8 mouse cellular contexts compared by ENCODE assay signal in the genomic region with DNA sequence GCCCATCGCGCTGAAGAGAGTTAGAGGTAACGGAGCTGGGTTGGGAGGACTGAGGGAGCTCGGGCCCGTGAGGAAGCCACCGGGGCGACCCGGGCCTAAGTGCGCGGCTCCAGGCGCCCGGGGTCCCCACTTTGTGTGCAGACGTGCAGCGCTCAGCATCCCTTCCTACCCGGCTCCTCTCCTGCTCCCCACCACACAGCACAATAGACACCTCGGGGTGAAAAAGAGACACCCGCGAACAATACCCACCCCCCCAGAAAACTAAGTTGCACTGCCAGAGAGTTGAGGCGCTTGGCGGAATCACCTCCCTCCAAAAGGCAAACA. TPM values are rescaled to one million over a fixed set of nuclear protein-coding genes. Genes with fewer than 3 reads are reported as not detected.
DNase-seq lines count a peak whose midpoint lies in the region; ATAC-seq and TF ChIP-seq lines count a peak whose summit lies in the region.

No protein-coding gene starts in this region.

- peak overlapping the region; percentile 61 to 85 for H3K4me3 ChIP-seq in heart, embryonic 14.5 days (ENCODE audit: control insufficient read depth in 1 of 2, insufficient read depth in 1 of 2, low read depth in 1 of 2, low read length in 2 of 2)
- H3K4me3 ChIP-seq in E14TG2a.4 (replicated peaks; ENCODE audit: low read length), result peak overlapping the region; percentile 85
- peak overlapping the region; percentile 78 for H3K4me3 ChIP-seq in forebrain, embryonic 15.5 days
- H3K4me3 ChIP-seq in liver, embryonic 14.5 days (ENCODE audit: insufficient read depth in 1 of 2, low read depth in 2 of 2, low read length in 2 of 2), result peak overlapping the region; percentile 38 to 49

- H3K4me1 ChIP-seq in heart, embryonic 14.5 days (ENCODE audit: control insufficient read depth in 2 of 2, insufficient read depth in 2 of 2, low read length in 2 of 2), result peaks cover 4 to 8% of the 10 kb centered on the region in 2 experiments; a peak in 3 of 4 replicates
- H3K4me1 ChIP-seq in E14TG2a.4 (replicated peaks; ENCODE audit: low read depth, low read length), result peaks cover 22% of the 10 kb centered on the region
- peaks cover 27% of the 10 kb centered on the region for H3K4me1 ChIP-seq in forebrain, embryonic 15.5 days
- H3K4me1 ChIP-seq in liver, embryonic 14.5 days (replicated peaks; ENCODE audit: control insufficient read depth in 2 of 2, insufficient read depth in 2 of 2, low read length in 1 of 2), result no peaks in the 10 kb centered on the region

- DNase-seq in heart, adult 8-10 months (ENCODE audit: low spot score), result no peak
- no peak for DNase-seq in liver, embryonic 14.5 days (ENCODE audit: low read depth in 3 of 3, low spot score in 3 of 3)
- DNase-seq in left cerebral cortex, adult 9 months (ENCODE audit: low spot score in 2 of 2), result no peak
- no peak for DNase-seq in embryo, embryonic 11 days
- no peak for DNase-seq in ovary, postnatal 14 days (ENCODE audit: low spot score)

- TF ChIP-seq EP300 in liver, embryonic 14.5 days (IDR thresholded peaks at IDR 0.05; ENCODE audit: low read depth), result no peak

- H3K9ac ChIP-seq in heart, embryonic 14.5 days (ENCODE audit: low read length), result peak overlapping the region; percentile 90
- peak overlapping the region; percentile 93 for H3K9ac ChIP-seq in forebrain, embryonic 15.5 days (replicated peaks)
- no peak overlapping the region for H3K9ac ChIP-seq in liver, embryonic 14.5 days (replicated peaks)

- peaks cover 11% of the 10 kb centered on the region for H3K27me3 ChIP-seq in heart, embryonic 14.5 days (ENCODE audit: control insufficient read depth, insufficient read depth, low read length)
- peaks cover 60% of the 10 kb centered on the region for H3K27me3 ChIP-seq in E14TG2a.4 (ENCODE audit: insufficient read depth, low read length)
- H3K27me3 ChIP-seq in forebrain, embryonic 15.5 days, result no peaks in the 10 kb centered on the region
- peaks cover 41% of the 10 kb centered on the region for H3K27me3 ChIP-seq in liver, embryonic 14.5 days (ENCODE audit: control insufficient read depth, insufficient read depth, low read length)

- 0 out of 2 replicates have a peak, but pooled peaks cover 5% of the 10 kb centered on the region for H3K36me3 ChIP-seq in heart, embryonic 14.5 days (ENCODE audit: control insufficient read depth, insufficient read depth, low read length)
- no peaks in the 10 kb centered on the region for H3K36me3 ChIP-seq in E14TG2a.4 (ENCODE audit: insufficient read depth, low read length)
- H3K36me3 ChIP-seq in forebrain, embryonic 15.5 days, result no peaks in the 10 kb centered on the region
- no peaks in the 10 kb centered on the region for H3K36me3 ChIP-seq in liver, embryonic 14.5 days (replicated peaks; ENCODE audit: control insufficient read depth, insufficient read depth, low read depth)

- H3K9me3 ChIP-seq in heart, embryonic 14.5 days (ENCODE audit: control insufficient read depth, low read length), result no peaks in the 10 kb centered on the region
- peaks cover 6% of the 10 kb centered on the region for H3K9me3 ChIP-seq in E14TG2a.4 (ENCODE audit: low read length)
- H3K9me3 ChIP-seq in forebrain, embryonic 15.5 days, result no peaks in the 10 kb centered on the region
- H3K9me3 ChIP-seq in liver, embryonic 14.5 days (ENCODE audit: control insufficient read depth, low read length), result no peaks in the 10 kb centered on the region

- peak overlapping the region; percentile 97 for H3K4me2 ChIP-seq in heart, embryonic 14.5 days (ENCODE audit: low read length)
- H3K4me2 ChIP-seq in forebrain, embryonic 15.5 days (replicated peaks), result peak overlapping the region; percentile 92
- peak overlapping the region; percentile 54 for H3K4me2 ChIP-seq in liver, embryonic 14.5 days (ENCODE audit: low read depth)

- 4% methylated on average over 20 of the region's 20 CpGs for WGBS in heart, embryonic 14.5 days
- WGBS in forebrain, embryonic 15.5 days, result under 1% methylated on average over 20 of the region's 20 CpGs
- WGBS in liver, embryonic 14.5 days (ENCODE audit: insufficient replicate concordance), result 3% methylated on average over 20 of the region's 20 CpGs

- TF ChIP-seq CTCF in E14TG2a.4 (conservative IDR thresholded peaks at IDR 0.05; ENCODE audit: low read length), result no peak
- no peak for TF ChIP-seq CTCF in liver, embryonic 14.5 days (IDR thresholded peaks at IDR 0.05; ENCODE audit: low read depth)

- H3K27ac ChIP-seq in heart, embryonic 14.5 days (replicated peaks in 1 of 2; ENCODE audit: control insufficient read depth in 1 of 2, insufficient read depth in 1 of 2, low read depth in 2 of 2, low read length in 2 of 2), result no peak overlapping the region
- H3K27ac ChIP-seq in forebrain, embryonic 15.5 days (replicated peaks), result peak overlapping the region; percentile 90
- H3K27ac ChIP-seq in liver, embryonic 14.5 days, result no peak overlapping the region

- peak; percentile 38; the same call in 1 of the 2 replicates for ATAC-seq in heart, embryonic 14.5 days (ENCODE audit: insufficient number of reproducible peaks, insufficient read depth, low FRiP score, low read depth)
- peak; percentile 79 for ATAC-seq in forebrain, embryonic 15.5 days (replicated peaks)
- no peak for ATAC-seq in liver, embryonic 14.5 days (ENCODE audit: insufficient read depth)

RNA-seq across cellular contexts. Expression of a gene that starts 0.5 kb away (rescaled TPM):
- polyA plus RNA-seq in heart, embryonic 14.5 days (2014; fragmentation: Nextera tagmentation; extraction: Ambion mirVana), result 2.9 and 3.2 TPM in 2 replicates
- total RNA-seq in heart, adult 8-10 months (2022), result 10 to 100 TPM; 12.9 to 16.4 (median 14.2) TPM
- polyA plus RNA-seq in forebrain, embryonic 15.5 days (2015; fragmentation: Nextera tagmentation; extraction: Ambion mirVana), result 14.8 and 15.4 TPM in 2 replicates
- 0.09 TPM in 2 replicates for polyA plus RNA-seq in liver, embryonic 14.5 days (2012; rRNA removed)
- 0.04 and 0.06 TPM in 2 replicates for polyA plus RNA-seq in liver, embryonic 14.5 days (2014; fragmentation: Nextera tagmentation; extraction: Ambion mirVana)

RNA-seq across cellular contexts. Expression of a gene that starts 32.7 kb away (rescaled TPM):
- polyA plus RNA-seq in heart, embryonic 14.5 days (2014; fragmentation: Nextera tagmentation; extraction: Ambion mirVana), result 0.74 and 0.78 TPM in 2 replicates
- total RNA-seq in heart, adult 8-10 months (2022), result under 1 TPM; 0.41 to 0.72 (median 0.56) TPM
- 2.3 and 2.4 TPM in 2 replicates for polyA plus RNA-seq in forebrain, embryonic 15.5 days (2015; fragmentation: Nextera tagmentation; extraction: Ambion mirVana)
- 0.04 and 0.15 TPM in 2 replicates for polyA plus RNA-seq in liver, embryonic 14.5 days (2012; rRNA removed)
- polyA plus RNA-seq in liver, embryonic 14.5 days (2014; fragmentation: Nextera tagmentation; extraction: Ambion mirVana), result 0.11 and 0.13 TPM in 2 replicates

RNA-seq across cellular contexts. Expression of a gene that starts 32.8 kb away (rescaled TPM):
- polyA plus RNA-seq in heart, embryonic 14.5 days (2014; fragmentation: Nextera tagmentation; extraction: Ambion mirVana), result not detected in 2 replicates
- not detected for total RNA-seq in heart, adult 8-10 months (2022)
- polyA plus RNA-seq in forebrain, embryonic 15.5 days (2015; fragmentation: Nextera tagmentation; extraction: Ambion mirVana), result not detected in 2 replicates
- polyA plus RNA-seq in liver, embryonic 14.5 days (2012; rRNA removed), result not detected in 2 replicates
- not detected in 2 replicates for polyA plus RNA-seq in liver, embryonic 14.5 days (2014; fragmentation: Nextera tagmentation; extraction: Ambion mirVana)

RNA-seq across cellular contexts. Expression of a gene that starts 59.3 kb away (rescaled TPM):
- 15.5 and 19.1 TPM in 2 replicates for polyA plus RNA-seq in heart, embryonic 14.5 days (2014; fragmentation: Nextera tagmentation; extraction: Ambion mirVana)
- 1 to 10 TPM; 6.4 to 7.9 (median 7.6) TPM for total RNA-seq in heart, adult 8-10 months (2022)
- 21.5 and 23.8 TPM in 2 replicates for polyA plus RNA-seq in forebrain, embryonic 15.5 days (2015; fragmentation: Nextera tagmentation; extraction: Ambion mirVana)
- 1.9 and 2.0 TPM in 2 replicates for polyA plus RNA-seq in liver, embryonic 14.5 days (2012; rRNA removed)
- polyA plus RNA-seq in liver, embryonic 14.5 days (2014; fragmentation: Nextera tagmentation; extraction: Ambion mirVana), result 2.7 and 3.0 TPM in 2 replicates

RNA-seq across cellular contexts. Expression of a gene that starts 59.3 kb away (rescaled TPM):
- 29.8 and 31.3 TPM in 2 replicates for polyA plus RNA-seq in heart, embryonic 14.5 days (2014; fragmentation: Nextera tagmentation; extraction: Ambion mirVana)
- total RNA-seq in heart, adult 8-10 months (2022), result 100 to 1,000 TPM in 1 of 4 experiments, 10 to 100 TPM in 3; 88.1 to 113 (median 97.9) TPM
- polyA plus RNA-seq in forebrain, embryonic 15.5 days (2015; fragmentation: Nextera tagmentation; extraction: Ambion mirVana), result 46.5 and 47.5 TPM in 2 replicates
- polyA plus RNA-seq in liver, embryonic 14.5 days (2012; rRNA removed), result 2.0 and 3.4 TPM in 2 replicates
- 7.8 and 8.1 TPM in 2 replicates for polyA plus RNA-seq in liver, embryonic 14.5 days (2014; fragmentation: Nextera tagmentation; extraction: Ambion mirVana)
